Mouse (Mus musculus) forebrain, embryonic 14.5 days (tissue): Measurements from ENCODE around the gene Far2. TPM values are rescaled to one million over a fixed set of nuclear protein-coding genes. Genes with fewer than 3 reads are reported as not detected.

ENCODE experiments used
- ATAC-seq: fragments of 200-750 bp; cut with Nextera tagmentation; 2 replicates; pipeline ENCODE4 v1.8.0; 2017; ENCODE audit warnings: mild to moderate bottlenecking, moderate library complexity
- DNase-seq: peaks from one replicate; pipeline ENCODE4 v3.0.0-alpha.2; 2015; ENCODE audit warnings: low spot score
- H3K27ac ChIP-seq: fragments of 300-500 bp; sonication (generic); 2 replicates; pipeline ENCODE4 v1.5.1; 2014; ENCODE audit warnings: low read depth, mild to moderate bottlenecking, control low read depth, low read length, moderate library complexity
- H3K27me3 ChIP-seq: fragments of 300-500 bp; sonication (generic); replicated peaks from 2 replicates; pipeline ENCODE4 v1.6.1; 2014; ENCODE audit warnings: low read length, control low read depth, mixed read lengths; ENCODE audit not compliant: control insufficient read depth, insufficient read depth
- H3K36me3 ChIP-seq: fragments of 300-500 bp; sonication (generic); 2 replicates; pipeline ENCODE4 v1.6.1; 2014; ENCODE audit warnings: low read length, control low read depth; ENCODE audit not compliant: control insufficient read depth, insufficient read depth
- H3K4me1 ChIP-seq: fragments of 300-500 bp; sonication (generic); 2 replicates; pipeline ENCODE4 v1.6.1; 2014; ENCODE audit warnings: antibody characterized with exemption, low read length, control low read depth; ENCODE audit not compliant: control insufficient read depth, insufficient read depth
- H3K4me2 ChIP-seq: fragments of 300-500 bp; sonication (generic); 2 replicates; pipeline ENCODE4 v1.6.1; 2014; ENCODE audit warnings: mild to moderate bottlenecking, control low read depth, low read length
- H3K4me3 ChIP-seq: fragments of 300-500 bp; sonication (generic); 2 replicates; pipeline ENCODE4 v1.5.1; 2014; ENCODE audit warnings: low read depth, low read length, control low read depth
- H3K9ac ChIP-seq: fragments of 300-500 bp; sonication (generic); 2 replicates; pipeline ENCODE4 v1.6.1; 2014; ENCODE audit warnings: mild to moderate bottlenecking, low read length, control low read depth, moderate library complexity
- H3K9me3 ChIP-seq: fragments of 300-500 bp; sonication (generic); replicated peaks from 2 replicates; pipeline ENCODE4 v1.6.1; 2016; ENCODE audit warnings: low read length, control low read depth, mixed read lengths; ENCODE audit not compliant: control insufficient read depth
- WGBS: fragments of 180-500 bp; shearing (Covaris S2); extraction: QIAGEN DNeasy Blood & Tissue Kit; methylation state at CpG from one replicate; pipeline ENCODE4 v1.1.7; 2014; 5-methylcytosine and 5-hydroxymethylcytosine counted together
- polyA plus RNA-seq: library from polyadenylated mRNA; unstranded; fragments of >200 nt; fragmentation: Nextera tagmentation; extraction: Ambion mirVana; gene quantifications from 2 replicates; pipeline ENCODE4 v1.2.1, GENCODE M21; 2014

Gene Far2
- polyA plus RNA-seq, 1 experiment from 2014 or later, result 8.6 TPM

GRCm38 (mm10) chr6:148199729-148200128, 152.7 kb downstream of the Far2 start:
- Histone ChIP-seq H3K36me3 (peaks cover 72% of the 10 kb centered on the region), H3K4me3 (no peak overlapping the region), H3K9ac (no peak overlapping the region), H3K9me3 (no peaks in the 10 kb centered on the region), H3K4me2 (no peak overlapping the region), H3K27me3 (no peaks in the 10 kb centered on the region), H3K27ac (no peak overlapping the region), H3K4me1 (no peaks in the 10 kb centered on the region)
- 93% methylated on average over 3 of the region's 3 CpGs for WGBS
- ATAC-seq (no peak), DNase-seq (no peak)

GRCm38 (mm10) chr6:148205134-148205533, 158.1 kb downstream of the Far2 start:
- Histone ChIP-seq H3K9me3 (no peaks in the 10 kb centered on the region), H3K4me3 (no peak overlapping the region), H3K27ac (no peak overlapping the region), H3K4me2 (no peak overlapping the region), H3K4me1 (no peaks in the 10 kb centered on the region), H3K36me3 (peaks cover 43% of the 10 kb centered on the region), H3K27me3 (no peaks in the 10 kb centered on the region), H3K9ac (no peak overlapping the region)
- 100% methylated on average over 1 of the region's 1 CpGs for whole genome bisulfite sequencing
- DNase-seq (no peak), ATAC-seq (no peak)

GRCm38 (mm10) chr6:148207522-148207921, 160.5 kb downstream of the Far2 start:
- no peaks in the 10 kb centered on the region for H3K9me3 ChIP-seq

GRCm38 (mm10) chr6:148211391-148211876, 164.4 kb downstream of the Far2 start:
- peak overlapping the region; percentile 98 for H3K4me3 ChIP-seq
- ATAC-seq (peak; percentile 50), DNase-seq (peak; percentile 18)
- WGBS, result under 1% methylated on average over 51 of the region's 51 CpGs
- peak overlapping the region; percentile 81 for H3K27ac ChIP-seq
- H3K9me3 ChIP-seq, result no peaks in the 10 kb centered on the region
- H3K27me3 ChIP-seq, result no peaks in the 10 kb centered on the region
- H3K9ac ChIP-seq, result peak overlapping the region; percentile 96
- H3K4me1 ChIP-seq, result peaks cover 10% of the 10 kb centered on the region
- peak overlapping the region; percentile 76 for H3K4me2 ChIP-seq
- no peaks in the 10 kb centered on the region for H3K36me3 ChIP-seq

More at GRCm38 (mm10) chr6:148207522-148207921, 160.5 kb downstream of the Far2 start:
- peaks cover 23% of the 10 kb centered on the region for H3K36me3 ChIP-seq
- no peak overlapping the region for H3K4me2 ChIP-seq
- no peak overlapping the region for H3K27ac ChIP-seq
- H3K9ac ChIP-seq, result no peak overlapping the region
- ATAC-seq (no peak), DNase-seq (no peak)
- no peaks in the 10 kb centered on the region for H3K27me3 ChIP-seq
- peaks cover 5% of the 10 kb centered on the region; the same call in 1 of the 2 replicates for H3K4me1 ChIP-seq
- 89% methylated on average over 1 of the region's 1 CpGs for WGBS
- H3K4me3 ChIP-seq, result no peak overlapping the region

GRCm38 (mm10) chr6:148211897-148212680, 165.0 kb downstream of the Far2 start, which contains the start of gene Ergic2:
Gene Ergic2 (minus strand): TSS chr6:148212374.
- DNase-seq (peak; percentile 100), ATAC-seq (peak; percentile 99)
- no peaks in the 10 kb centered on the region for H3K36me3 ChIP-seq
- no peaks in the 10 kb centered on the region for H3K9me3 ChIP-seq
- H3K9ac ChIP-seq, result peak within 1 kb of the TSS; percentile 96
- peak within 1 kb of the TSS; percentile 98 for H3K4me3 ChIP-seq
- H3K4me2 ChIP-seq, result peak within 1 kb of the TSS; percentile 76
- H3K4me1 ChIP-seq, result peaks cover 10% of the 10 kb centered on the region
- H3K27ac ChIP-seq, result peak within 1 kb of the TSS; percentile 81
- no peaks in the 10 kb centered on the region for H3K27me3 ChIP-seq
- under 1% methylated on average over 61 of the region's 61 CpGs for WGBS

GRCm38 (mm10) chr6:148214765-148215164, 167.7 kb downstream of the Far2 start:
- no peak overlapping the region for H3K4me2 ChIP-seq
- DNase-seq (peak; percentile 74), ATAC-seq (no peak)
- H3K36me3 ChIP-seq, result no peaks in the 10 kb centered on the region
- no peak overlapping the region for H3K27ac ChIP-seq
- H3K4me3 ChIP-seq, result no peak overlapping the region
- no peak overlapping the region for H3K9ac ChIP-seq
- H3K27me3 ChIP-seq, result no peaks in the 10 kb centered on the region
- peaks cover 10% of the 10 kb centered on the region for H3K4me1 ChIP-seq
- no peaks in the 10 kb centered on the region for H3K9me3 ChIP-seq
- WGBS, result 7% methylated on average over 5 of the region's 5 CpGs

GRCm38 (mm10) chr6:148216752-148217151, 169.7 kb downstream of the Far2 start:
- Histone ChIP-seq H3K27ac (no peak overlapping the region), H3K4me2 (no peak overlapping the region), H3K36me3 (no peaks in the 10 kb centered on the region), H3K4me1 (peaks cover 5% of the 10 kb centered on the region; the same call in 1 of the 2 replicates), H3K27me3 (no peaks in the 10 kb centered on the region), H3K9me3 (no peaks in the 10 kb centered on the region), H3K4me3 (no peak overlapping the region), H3K9ac (no peak overlapping the region)
- DNase-seq (no peak), ATAC-seq (no peak)
- WGBS, result 90% methylated on average over 4 of the region's 4 CpGs

GRCm38 (mm10) chr6:148218235-148219076, 171.4 kb downstream of the Far2 start:
- no peaks in the 10 kb centered on the region for H3K36me3 ChIP-seq
- no peak for ATAC-seq
- 87% methylated on average over 2 of the region's 2 CpGs for WGBS

More at GRCm38 (mm10) chr6:148218235-148219076, 171.4 kb downstream of the Far2 start:
- Histone ChIP-seq H3K4me1 (no peaks in the 10 kb centered on the region), H3K27me3 (no peaks in the 10 kb centered on the region), H3K9me3 (no peaks in the 10 kb centered on the region), H3K4me2 (no peak overlapping the region), H3K27ac (no peak overlapping the region), H3K9ac (no peak overlapping the region), H3K4me3 (no peak overlapping the region)
- no peak for DNase-seq
